Mouse (Mus musculus) intestine, postnatal 0 days (tissue): Measurements from ENCODE around the gene Etnk2. TPM values are rescaled to one million over a fixed set of nuclear protein-coding genes. Genes with fewer than 3 reads are reported as not detected.

Experiments used
- ATAC-seq: fragments of 200-750 bp; cut with Nextera tagmentation; 2 replicates; pipeline ENCODE4 v1.8.0; 2017; ENCODE audit warnings: mild to moderate bottlenecking, moderate TSS enrichment, moderate library complexity
- H3K27ac ChIP-seq: fragments of 300-500 bp; sonication (generic); 2 replicates; pipeline ENCODE4 v1.5.1; 2014; ENCODE audit warnings: mild to moderate bottlenecking, low read depth, low read length, moderate library complexity
- H3K27me3 ChIP-seq: fragments of 300-500 bp; sonication (generic); replicated peaks from 2 replicates; pipeline ENCODE4 v1.6.1; 2014; ENCODE audit warnings: low read length, mixed read lengths; ENCODE audit not compliant: control insufficient read depth, insufficient read depth
- H3K36me3 ChIP-seq: fragments of 300-500 bp; sonication (generic); 2 replicates; pipeline ENCODE4 v1.6.1; 2014; ENCODE audit warnings: mild to moderate bottlenecking, moderate library complexity; ENCODE audit not compliant: control insufficient read depth, insufficient read depth
- H3K4me1 ChIP-seq: fragments of 300-500 bp; sonication (generic); replicated peaks from 2 replicates; pipeline ENCODE4 v1.6.1; 2014; ENCODE audit warnings: antibody characterized with exemption, low read length, mixed read lengths; ENCODE audit not compliant: control insufficient read depth, insufficient read depth
- H3K4me2 ChIP-seq: fragments of 300-500 bp; sonication (generic); replicated peaks from 2 replicates; pipeline ENCODE4 v1.6.1; 2014; ENCODE audit warnings: low read depth, mild to moderate bottlenecking, moderate library complexity
- H3K4me3 ChIP-seq: fragments of 300-500 bp; sonication (generic); 2 replicates; pipeline ENCODE4 v1.5.1; 2014; ENCODE audit warnings: low read depth, low read length
- H3K9ac ChIP-seq: fragments of 300-500 bp; sonication (generic); 2 replicates; pipeline ENCODE4 v1.6.1; 2014; ENCODE audit warnings: mild to moderate bottlenecking, low read depth, low read length
- H3K9me3 ChIP-seq: fragments of 300-500 bp; sonication (generic); 2 replicates; pipeline ENCODE4 v1.6.1; 2016; ENCODE audit warnings: mixed run types; ENCODE audit not compliant: control insufficient read depth
- CTCF ChIP-seq: sonication (generic); IDR thresholded peaks from 2 replicates; pipeline ENCODE4 v1.5.1; 2016; ENCODE audit warnings: low read depth, mild to moderate bottlenecking, control low read depth, antibody characterized with exemption, moderate library complexity
- WGBS: fragments of 180-500 bp; shearing (Covaris S2); extraction: QIAGEN DNeasy Blood & Tissue Kit; methylation state at CpG from one replicate; pipeline ENCODE4 v1.1.7; 2014; 5-methylcytosine and 5-hydroxymethylcytosine counted together
- polyA plus RNA-seq: library from polyadenylated mRNA; unstranded; fragments of >200 nt; fragmentation: Nextera tagmentation; extraction: Ambion mirVana; gene quantifications from 2 replicates; pipeline ENCODE4 v1.2.1, GENCODE M21; 2015

The Etnk2 gene
- polyA plus RNA-seq, 1 experiment from 2014 or later, result 6.0 TPM

- WGBS, result 44% methylated on average over 10 of the region's 10 CpGs
- Histone ChIP-seq H3K36me3 (no peaks in the 10 kb centered on the region), H3K4me1 (peaks cover 4% of the 10 kb centered on the region; the same call in 1 of the 2 replicates), H3K4me2 (no peak overlapping the region), H3K9ac (no peak overlapping the region), H3K4me3 (no peak overlapping the region), H3K9me3 (no peaks in the 10 kb centered on the region), H3K27ac (no peak overlapping the region), H3K27me3 (peaks cover 7% of the 10 kb centered on the region; the same call in 1 of the 2 replicates)
- no peak for ATAC-seq
- no peak for TF ChIP-seq CTCF
These were observed 3.7 kb downstream of the Etnk2 start for GRCm38 (mm10) chr1:133366951-133367605.

- Histone ChIP-seq H3K36me3 (no peaks in the 10 kb centered on the region), H3K27ac (no peak overlapping the region), H3K4me3 (no peak overlapping the region), H3K4me2 (no peak overlapping the region), H3K4me1 (peaks cover 4% of the 10 kb centered on the region; the same call in 1 of the 2 replicates), H3K9ac (no peak overlapping the region), H3K9me3 (no peaks in the 10 kb centered on the region), H3K27me3 (peaks cover 7% of the 10 kb centered on the region; the same call in 1 of the 2 replicates)
- 19% methylated on average over 11 of the region's 11 CpGs for WGBS
- no peak for TF ChIP-seq CTCF
- ATAC-seq, result no peak; the same call in 1 of the 2 replicates
These were observed 4.5 kb downstream of the Etnk2 start for GRCm38 (mm10) chr1:133367606-133368488.

DNA sequence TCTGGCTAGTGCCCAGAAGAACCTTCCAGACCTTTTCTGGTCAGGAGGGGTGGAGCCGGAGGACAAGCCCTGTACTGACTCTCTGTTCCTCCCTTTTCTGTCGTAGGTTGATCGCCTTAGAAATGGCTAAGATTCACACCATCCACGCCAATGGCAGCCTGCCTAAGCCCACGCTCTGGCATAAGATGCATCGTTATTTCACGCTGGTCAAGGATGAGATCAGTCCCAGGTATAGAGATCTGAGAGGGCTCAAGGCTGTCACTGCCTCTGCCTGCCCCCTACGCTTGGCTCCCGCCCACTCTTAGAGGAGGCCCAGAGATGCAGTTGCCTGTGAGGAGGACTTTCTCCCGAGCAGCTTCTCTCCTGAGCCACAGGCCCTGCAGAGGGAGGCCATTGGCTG is 5.3 kb downstream of the Etnk2 start:
- no peak overlapping the region for H3K27ac ChIP-seq
- H3K36me3 ChIP-seq, result no peaks in the 10 kb centered on the region; the same call in 1 of the 2 replicates
- TF ChIP-seq CTCF, result no peak
- H3K9ac ChIP-seq, result no peak overlapping the region
- WGBS, result 74% methylated on average over 10 of the region's 10 CpGs
- ATAC-seq, result no peak
- H3K4me2 ChIP-seq, result no peak overlapping the region
- H3K4me1 ChIP-seq, result 0 out of 2 replicates have a peak, but pooled peaks cover 4% of the 10 kb centered on the region
- no peaks in the 10 kb centered on the region for H3K9me3 ChIP-seq
- H3K27me3 ChIP-seq, result peaks cover 7% of the 10 kb centered on the region; the same call in 1 of the 2 replicates
- H3K4me3 ChIP-seq, result no peak overlapping the region

DNA sequence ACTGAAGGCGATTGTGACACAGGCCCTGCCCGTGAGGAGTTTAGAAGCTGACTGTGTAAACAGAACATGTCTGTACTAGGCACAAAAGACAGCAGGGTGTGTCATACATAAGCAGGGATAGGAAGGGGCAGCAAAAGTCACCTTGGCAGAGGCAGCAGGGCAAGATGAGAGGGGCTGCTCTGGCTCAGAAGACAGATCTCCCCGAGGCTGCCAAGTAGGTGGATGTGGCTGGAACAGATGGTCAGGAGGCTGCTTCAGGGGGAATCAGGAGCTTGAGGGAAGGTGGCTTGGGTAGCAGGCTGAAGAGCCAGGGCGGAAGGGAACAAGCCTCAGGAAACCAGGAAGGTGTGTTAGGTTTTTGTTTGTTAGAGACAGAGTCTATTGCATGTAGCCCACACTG is 7.0 kb downstream of the Etnk2 start:
- Histone ChIP-seq H3K36me3 (no peaks in the 10 kb centered on the region; the same call in 1 of the 2 replicates), H3K9ac (no peak overlapping the region), H3K27me3 (no peaks in the 10 kb centered on the region), H3K4me2 (no peak overlapping the region), H3K4me1 (0 out of 2 replicates have a peak, but pooled peaks cover 4% of the 10 kb centered on the region), H3K27ac (no peak overlapping the region), H3K4me3 (no peak overlapping the region), H3K9me3 (no peaks in the 10 kb centered on the region)
- TF ChIP-seq CTCF, result no peak
- 57% methylated on average over 4 of the region's 4 CpGs for WGBS
- 0 out of 2 replicates have a peak, but pooled peaks have one; percentile 14 for ATAC-seq

GRCm38 (mm10) chr1:133371431-133371830 is 8.1 kb downstream of the Etnk2 start:
- H3K4me2 ChIP-seq, result no peak overlapping the region
- no peak for ATAC-seq
- no peak overlapping the region for H3K9ac ChIP-seq
- no peak overlapping the region for H3K4me3 ChIP-seq
- H3K36me3 ChIP-seq, result no peaks in the 10 kb centered on the region; the same call in 1 of the 2 replicates
- TF ChIP-seq CTCF, result no peak
- H3K27ac ChIP-seq, result no peak overlapping the region
- peaks cover 4% of the 10 kb centered on the region; the same call in 1 of the 2 replicates for H3K4me1 ChIP-seq
- H3K27me3 ChIP-seq, result no peaks in the 10 kb centered on the region
- H3K9me3 ChIP-seq, result no peaks in the 10 kb centered on the region
- WGBS, result 74% methylated on average over 6 of the region's 6 CpGs

DNA sequence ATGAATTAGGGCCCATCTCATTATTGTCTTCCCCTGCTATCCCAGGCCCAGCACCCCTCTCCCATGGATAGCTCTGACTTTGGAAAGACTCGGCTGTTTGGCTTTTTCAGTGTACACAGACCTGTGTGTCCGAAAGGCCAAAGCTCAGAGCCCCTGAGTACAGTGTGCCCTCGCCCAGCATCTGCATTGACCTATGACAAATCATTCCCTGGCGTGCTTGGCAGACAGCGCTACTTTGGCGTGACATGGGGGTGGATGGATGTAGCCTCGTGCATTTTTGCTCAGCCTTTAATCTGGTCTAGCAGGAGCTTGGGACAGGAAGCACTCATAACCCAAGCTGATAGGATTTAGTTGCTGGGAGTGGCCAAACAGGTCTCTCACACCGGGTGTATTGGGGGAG is 8.7 kb downstream of the Etnk2 start:
- Histone ChIP-seq H3K36me3 (no peaks in the 10 kb centered on the region; the same call in 1 of the 2 replicates), H3K4me3 (no peak overlapping the region), H3K27me3 (no peaks in the 10 kb centered on the region), H3K9me3 (no peaks in the 10 kb centered on the region), H3K27ac (no peak overlapping the region), H3K4me1 (peaks cover 4% of the 10 kb centered on the region; the same call in 1 of the 2 replicates), H3K9ac (no peak overlapping the region), H3K4me2 (no peak overlapping the region)
- WGBS, result 54% methylated on average over 8 of the region's 8 CpGs
- no peak for TF ChIP-seq CTCF
- no peak for ATAC-seq
